Mouse (Mus musculus) lung, embryonic 16.5 days (tissue): ENCODE results near the gene Olfr1066. TPM values are rescaled to one million over a fixed set of nuclear protein-coding genes. Genes with fewer than 3 reads are reported as not detected.
"Not testable (repeated sequence)": the region's sequence is repeated elsewhere in the genome, so short reads cannot be mapped to it uniquely, and the experiment has no call there.

Experiments
- ATAC-seq: fragments of 200-750 bp; cut with Nextera tagmentation; 2 replicates; pipeline ENCODE4 v1.8.0; 2017; ENCODE audit warnings: low read depth, mild to moderate bottlenecking, moderate library complexity
- H3K27ac ChIP-seq: fragments of 300-500 bp; sonication (generic); 2 replicates; pipeline ENCODE4 v1.5.1; 2014; ENCODE audit warnings: mild to moderate bottlenecking, control low read depth, low read length
- H3K27me3 ChIP-seq: fragments of 300-500 bp; sonication (generic); 2 replicates; pipeline ENCODE4 v1.6.1; 2014; ENCODE audit warnings: low read depth, low read length, mixed read lengths; ENCODE audit not compliant: control insufficient read depth, insufficient read depth
- H3K36me3 ChIP-seq: fragments of 300-500 bp; sonication (generic); 2 replicates; pipeline ENCODE4 v1.6.1; 2014; ENCODE audit warnings: low read length; ENCODE audit not compliant: control insufficient read depth, insufficient read depth
- H3K4me1 ChIP-seq: fragments of 300-500 bp; sonication (generic); replicated peaks from 2 replicates; pipeline ENCODE4 v1.6.1; 2014; ENCODE audit warnings: low read length, mixed read lengths; ENCODE audit not compliant: control insufficient read depth, insufficient read depth
- H3K4me2 ChIP-seq: fragments of 300-500 bp; sonication (generic); 2 replicates; pipeline ENCODE4 v1.6.1; 2014; ENCODE audit warnings: low read depth, low read length, control low read depth
- H3K4me3 ChIP-seq: fragments of 300-500 bp; sonication (generic); 2 replicates; pipeline ENCODE4 v1.5.1; 2014; ENCODE audit warnings: mild to moderate bottlenecking, low read length, control low read depth
- H3K9ac ChIP-seq: fragments of 300-500 bp; sonication (generic); 2 replicates; pipeline ENCODE4 v1.6.1; 2014; ENCODE audit warnings: low read length, control low read depth
- H3K9me3 ChIP-seq: fragments of 300-500 bp; sonication (generic); 2 replicates; pipeline ENCODE4 v1.6.1; 2016; ENCODE audit warnings: low read length; ENCODE audit not compliant: control insufficient read depth
- whole genome bisulfite sequencing: fragments of 180-500 bp; shearing (Covaris S2); extraction: QIAGEN DNeasy Blood & Tissue Kit; methylation state at CpG from one replicate; pipeline ENCODE4 v1.1.7; 2014; 5-methylcytosine and 5-hydroxymethylcytosine counted together
- polyA plus RNA-seq: library from polyadenylated mRNA; unstranded; fragments of >200 nt; fragmentation: Nextera tagmentation; extraction: Ambion mirVana; gene quantifications from 2 replicates; pipeline ENCODE4 v1.2.1, GENCODE M21; 2015

The Olfr1066 gene
- not detected in 2 replicates for polyA plus RNA-seq

DNA sequence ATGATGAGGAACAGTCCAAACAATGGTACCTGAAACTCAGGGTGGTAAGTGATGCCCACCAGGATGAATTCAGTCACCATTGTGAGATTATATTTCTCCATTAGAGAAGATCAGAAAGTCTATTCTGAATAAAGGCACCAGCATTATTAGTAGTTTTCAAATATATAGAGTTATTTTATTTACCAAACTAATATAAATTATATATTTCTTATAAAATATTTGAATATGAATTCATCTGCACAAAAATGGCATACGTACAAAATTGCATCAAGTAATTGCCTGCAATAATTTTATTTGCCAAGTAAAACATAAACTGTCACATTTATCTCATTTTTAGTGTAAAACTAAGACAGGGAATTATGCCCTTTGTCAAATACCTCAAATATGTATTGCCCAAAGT lies at the start of gene Olfr1066:
Gene Olfr1066, minus strand, starts transcription at position 101 of the 400 bp plus-strand sequence.
- no peaks in the 10 kb centered on the region for H3K36me3 ChIP-seq
- no peaks in the 10 kb centered on the region for H3K4me1 ChIP-seq
- no peak within 1 kb of the TSS for H3K4me2 ChIP-seq
- 82% methylated on average over 1 of the region's 1 CpGs for WGBS
- no peaks in the 10 kb centered on the region for H3K27me3 ChIP-seq
- no peaks in the 10 kb centered on the region for H3K9me3 ChIP-seq
- no peak for ATAC-seq
- no peak within 1 kb of the TSS for H3K9ac ChIP-seq
- no peak within 1 kb of the TSS for H3K4me3 ChIP-seq
- no peak within 1 kb of the TSS for H3K27ac ChIP-seq

DNA sequence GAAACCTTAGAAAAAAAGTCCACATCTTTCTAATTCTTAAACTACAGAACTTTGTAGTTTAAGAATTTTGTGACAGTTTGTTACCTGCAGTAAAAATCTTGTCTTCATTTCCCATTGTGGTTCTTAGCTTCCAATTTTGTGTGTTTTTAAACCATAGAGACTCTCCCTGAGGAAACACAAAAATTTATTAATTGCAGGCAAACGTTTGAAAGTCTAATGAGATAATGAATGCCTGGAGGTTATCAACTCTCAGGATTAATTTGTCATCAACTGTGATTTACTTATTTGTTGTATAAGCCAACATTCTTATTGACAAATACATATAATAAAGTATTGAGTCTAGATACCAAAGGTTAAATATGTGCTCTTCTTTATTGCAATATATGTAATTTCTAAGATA lies 31.2 kb upstream of the Olfr1066 start, which contains the start of gene Olfr228:
Gene Olfr228, minus strand, starts transcription at position 101 of the 400 bp plus-strand sequence.
- no peak for ATAC-seq
- no peaks in the 10 kb centered on the region for H3K27me3 ChIP-seq
- WGBS: 38% methylated on average over 1 of the region's 1 CpGs
- no peak within 1 kb of the TSS for H3K4me2 ChIP-seq
- no peaks in the 10 kb centered on the region for H3K4me1 ChIP-seq
- no peaks in the 10 kb centered on the region for H3K9me3 ChIP-seq
- H3K9ac ChIP-seq: no peak within 1 kb of the TSS
- no peaks in the 10 kb centered on the region for H3K36me3 ChIP-seq
- no peak within 1 kb of the TSS for H3K4me3 ChIP-seq
- H3K27ac ChIP-seq: no peak within 1 kb of the TSS

- Histone ChIP-seq H3K9ac (no peak overlapping the region), H3K27ac (no peak overlapping the region), H3K4me3 (no peak overlapping the region), H3K9me3 (no peaks in the 10 kb centered on the region), H3K4me1 (no peaks in the 10 kb centered on the region), H3K36me3 (no peaks in the 10 kb centered on the region), H3K4me2 (peak overlapping the region; percentile 38), H3K27me3 (no peaks in the 10 kb centered on the region)
- no peak for ATAC-seq
- WGBS: 28% methylated on average over 10 of the region's 10 CpGs
Observed at GRCm38 (mm10) chr2:86464442-86465109, 8.5 kb upstream of the Olfr1066 start.

DNA sequence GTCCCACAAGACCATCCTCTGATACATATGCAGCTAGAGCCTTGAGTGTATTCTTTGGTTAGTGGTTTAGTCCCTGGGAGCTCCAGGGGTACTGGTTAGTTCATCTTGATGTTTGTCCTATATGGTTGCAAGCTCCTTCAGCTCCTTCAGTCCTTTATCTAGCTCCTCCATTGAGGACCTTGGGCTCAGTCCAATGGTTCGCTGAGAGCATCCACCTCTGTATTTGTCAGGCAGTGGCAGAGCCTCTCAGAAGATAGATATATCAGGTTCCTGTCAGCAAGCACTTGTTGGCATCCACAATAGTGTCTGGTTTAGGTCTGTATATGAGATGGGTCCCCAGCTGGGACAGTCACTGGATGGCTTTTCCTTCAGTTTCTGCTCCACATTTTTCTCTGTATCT lies 4.4 kb upstream of the Olfr1066 start:
- no peaks in the 10 kb centered on the region for H3K27me3 ChIP-seq
- H3K4me3 ChIP-seq: no peak overlapping the region
- H3K36me3 ChIP-seq: no peaks in the 10 kb centered on the region
- no peak overlapping the region for H3K4me2 ChIP-seq
- WGBS: 83% methylated on average over 1 of the region's 1 CpGs
- H3K9me3 ChIP-seq: no peaks in the 10 kb centered on the region
- no peak for ATAC-seq
- no peaks in the 10 kb centered on the region for H3K4me1 ChIP-seq
- H3K9ac ChIP-seq: no peak overlapping the region
- H3K27ac ChIP-seq: no peak overlapping the region

- H3K27ac ChIP-seq, H3K36me3 ChIP-seq, H3K4me2 ChIP-seq, H3K27me3 ChIP-seq, H3K9ac ChIP-seq, H3K4me3 ChIP-seq, H3K4me1 ChIP-seq, ATAC-seq, H3K9me3 ChIP-seq: not testable (repeated sequence)
- WGBS: no CpG with 5 or more reads among the region's 1 CpGs
Observed at GRCm38 (mm10) chr2:86450491-86450890, 5.6 kb downstream of the Olfr1066 start, which contains the start of gene Olfr1065. Olfr1065 (minus strand) TSS chr2:86450591.

- H3K36me3 ChIP-seq, H3K27ac ChIP-seq, H3K27me3 ChIP-seq, H3K4me1 ChIP-seq, H3K9ac ChIP-seq, H3K9me3 ChIP-seq, ATAC-seq, H3K4me2 ChIP-seq, H3K4me3 ChIP-seq: not testable (repeated sequence)
- WGBS: 73% methylated on average over 1 of the region's 1 CpGs
Observed at GRCm38 (mm10) chr2:86442101-86442500, 14.0 kb downstream of the Olfr1066 start.

DNA sequence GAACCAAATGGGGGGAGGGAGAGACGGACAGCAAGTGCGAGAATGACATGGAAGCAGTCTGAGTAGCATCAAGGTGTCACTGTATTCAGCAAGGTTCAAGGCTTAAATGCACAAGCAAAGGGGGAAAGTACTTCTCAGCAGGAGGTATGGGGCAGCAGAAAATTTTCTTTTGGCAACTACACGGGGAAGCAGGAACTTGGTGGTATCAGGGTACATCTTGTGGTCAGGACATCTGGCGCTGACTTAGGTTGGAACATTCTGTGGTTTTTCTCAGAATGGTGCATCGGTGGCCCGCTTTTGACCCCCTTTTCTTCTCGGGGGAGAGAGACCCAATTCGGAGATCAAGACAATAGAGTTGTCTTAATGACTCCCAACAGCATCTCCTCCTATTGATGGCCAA lies 27.6 kb downstream of the Olfr1066 start:
- H3K36me3 ChIP-seq, H3K9ac ChIP-seq, H3K9me3 ChIP-seq, H3K4me1 ChIP-seq, ATAC-seq, H3K4me2 ChIP-seq, H3K4me3 ChIP-seq, H3K27me3 ChIP-seq, H3K27ac ChIP-seq: not testable (repeated sequence)
- WGBS: 90% methylated on average over 8 of the region's 8 CpGs

DNA sequence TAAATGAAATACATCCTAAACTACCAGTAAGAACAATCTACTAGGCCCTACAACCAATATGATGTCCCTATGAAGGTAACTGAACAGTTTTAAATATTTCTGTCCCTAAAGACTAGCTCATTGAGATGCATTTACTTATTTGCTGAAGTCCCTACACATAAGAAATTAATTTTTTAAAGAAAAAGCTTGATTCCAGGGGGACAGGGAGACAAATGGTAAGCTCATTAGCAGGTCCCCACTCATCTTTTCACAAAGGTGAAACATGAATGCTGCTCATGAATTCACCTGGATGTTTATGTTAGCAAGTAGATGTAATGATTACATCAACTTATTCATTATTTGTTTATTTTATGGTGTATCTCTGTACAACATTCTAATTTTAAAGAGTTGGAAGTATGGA lies 29.4 kb downstream of the Olfr1066 start, which contains the start of gene Olfr1062:
Gene Olfr1062, minus strand, starts transcription at position 101 of the 400 bp plus-strand sequence.
- not testable (repeated sequence) for ATAC-seq, H3K9ac ChIP-seq, H3K27me3 ChIP-seq, H3K4me1 ChIP-seq, H3K4me2 ChIP-seq, H3K36me3 ChIP-seq, H3K4me3 ChIP-seq, H3K9me3 ChIP-seq, H3K27ac ChIP-seq

- 64% methylated on average over 1 of the region's 1 CpGs for WGBS
- no peaks in the 10 kb centered on the region for H3K27me3 ChIP-seq
Observed at GRCm38 (mm10) chr2:86413950-86414349, 42.1 kb downstream of the Olfr1066 start, which contains the start of gene Olfr1061. Olfr1061 (minus strand) TSS chr2:86414050.

More at GRCm38 (mm10) chr2:86413950-86414349, 42.1 kb downstream of the Olfr1066 start, which contains the start of gene Olfr1061:
- Histone ChIP-seq H3K4me2 (no peak within 1 kb of the TSS), H3K4me1 (no peaks in the 10 kb centered on the region), H3K9ac (no peak within 1 kb of the TSS), H3K9me3 (no peaks in the 10 kb centered on the region), H3K27ac (no peak within 1 kb of the TSS), H3K36me3 (no peaks in the 10 kb centered on the region), H3K4me3 (no peak within 1 kb of the TSS)
- ATAC-seq: no peak
